Mouse (Mus musculus) stomach, postnatal 0 days (tissue): Measurements from ENCODE around the gene Pqlc3.

ENCODE experiments used
- CTCF ChIP-seq: IDR thresholded peaks from 2 replicates; pipeline ENCODE4 v1.5.1; 2016; ENCODE audit warnings: antibody characterized with exemption, low read depth, mild to moderate bottlenecking, moderate library complexity
- EP300 ChIP-seq: optimal IDR thresholded peaks from 2 replicates; pipeline ENCODE3; 2016; ENCODE audit warnings: antibody characterized with exemption

GRCm38 (mm10) chr12:17022145-17022544 lies 21.9 kb upstream of the Pqlc3 start:
- TF ChIP-seq CTCF (no peak), EP300 (no peak)
